Mouse (Mus musculus) c-Kit-negative CD71-positive TER-119-positive erythroid progenitor cells, embryonic 14.5 days (primary cell): Measurements from ENCODE around the gene Zc3hav1l.

Source experiments
- DNase-seq: peaks from one replicate; pipeline ENCODE4 v3.0.0-alpha.2; 2013; ENCODE audit warnings: low read depth, low spot score

Zc3hav1l gene

GRCm38 (mm10) chr6:38264466-38264865 is 34.6 kb downstream of the Zc3hav1l start:
- no peak for DNase-seq

GRCm38 (mm10) chr6:38263393-38264159 is 35.5 kb downstream of the Zc3hav1l start:
- no peak for DNase-seq

GRCm38 (mm10) chr6:38261877-38262276 is 37.2 kb downstream of the Zc3hav1l start:
- DNase-seq = no peak

- DNase-seq = no peak
These were observed 41.6 kb downstream of the Zc3hav1l start for GRCm38 (mm10) chr6:38257506-38257905.

GRCm38 (mm10) chr6:38256793-38257192 is 42.3 kb downstream of the Zc3hav1l start:
- no peak for DNase-seq

GRCm38 (mm10) chr6:38255794-38256193 is 43.3 kb downstream of the Zc3hav1l start:
- DNase-seq = no peak

- no peak for DNase-seq
These were observed 45.1 kb downstream of the Zc3hav1l start, which contains the start of gene D630045J12Rik for GRCm38 (mm10) chr6:38253736-38254641. Gene D630045J12Rik, minus strand, starts transcription at chr6:38254009.

GRCm38 (mm10) chr6:38252766-38253735 is 46.0 kb downstream of the Zc3hav1l start:
- DNase-seq = no peak

GRCm38 (mm10) chr6:38252139-38252538 is 46.9 kb downstream of the Zc3hav1l start:
- no peak for DNase-seq

GRCm38 (mm10) chr6:38251464-38251863 is 47.6 kb downstream of the Zc3hav1l start:
- DNase-seq = no peak

GRCm38 (mm10) chr6:38247362-38247761 is 51.7 kb downstream of the Zc3hav1l start:
- no peak for DNase-seq

GRCm38 (mm10) chr6:38244806-38245205 is 54.3 kb downstream of the Zc3hav1l start:
- no peak for DNase-seq

- DNase-seq = no peak
These were observed 54.9 kb downstream of the Zc3hav1l start for GRCm38 (mm10) chr6:38244167-38244566.

GRCm38 (mm10) chr6:38242833-38243232 is 56.2 kb downstream of the Zc3hav1l start:
- DNase-seq = no peak

GRCm38 (mm10) chr6:38242295-38242830 is 56.7 kb downstream of the Zc3hav1l start:
- DNase-seq = no peak

GRCm38 (mm10) chr6:38241508-38241907 is 57.6 kb downstream of the Zc3hav1l start:
- no peak for DNase-seq

- DNase-seq = no peak
These were observed 58.4 kb downstream of the Zc3hav1l start for GRCm38 (mm10) chr6:38240618-38241017.

GRCm38 (mm10) chr6:38238382-38238781 is 60.7 kb downstream of the Zc3hav1l start:
- no peak for DNase-seq
